Mouse (Mus musculus): ENCODE measurements around the gene Timd2. TPM values are rescaled to one million over a fixed set of nuclear protein-coding genes. Genes with fewer than 3 reads are reported as not detected.
"Not testable (repeated sequence)": the region's sequence is repeated elsewhere in the genome, so short reads cannot be mapped to it uniquely, and the experiment has no call there.

The Timd2 gene
- polyA plus RNA-seq (2012), result not detected in 2 replicates

- Histone ChIP-seq H3K4me1 (ENCODE audit: control insufficient read depth) (no peaks in the 10 kb centered on the region), H3K9me3 (ENCODE audit: control insufficient read depth, low read length) (no peaks in the 10 kb centered on the region), H3K36me3 (ENCODE audit: control insufficient read depth) (no peaks in the 10 kb centered on the region), H3K4me3 (replicated peaks) (no peak within 1 kb of the TSS), H3K27me3 (ENCODE audit: control insufficient read depth) (no peaks in the 10 kb centered on the region)
- no peak for TF ChIP-seq GATA1 (IDR thresholded peaks at IDR 0.05; ENCODE audit: low read length)
- no peak for TF ChIP-seq TAL1 (IDR thresholded peaks at IDR 0.05; ENCODE audit: low read length)
Observed at GRCm38 (mm10) chr11:46706664-46707356, at the start of gene Timd2. Timd2 (minus strand) TSS chr11:46707061.

- not testable (repeated sequence) for H3K27me3 ChIP-seq (ENCODE audit: control insufficient read depth); H3K4me3 ChIP-seq (replicated peaks)
Observed at GRCm38 (mm10) chr11:46755714-46756113, 48.9 kb upstream of the Timd2 start.

GRCm38 (mm10) chr11:46754669-46755068 is 47.8 kb upstream of the Timd2 start:
- no peaks in the 10 kb centered on the region for H3K9me3 ChIP-seq (ENCODE audit: control insufficient read depth, low read length)
- H3K4me3 ChIP-seq (replicated peaks), result no peak overlapping the region
- H3K27me3 ChIP-seq (ENCODE audit: control insufficient read depth), result no peaks in the 10 kb centered on the region
- H3K36me3 ChIP-seq (ENCODE audit: control insufficient read depth), result no peaks in the 10 kb centered on the region
- no peak for TF ChIP-seq GATA1 (IDR thresholded peaks at IDR 0.05; ENCODE audit: low read length)
- TF ChIP-seq TAL1 (IDR thresholded peaks at IDR 0.05; ENCODE audit: low read length), result no peak
- H3K4me1 ChIP-seq (ENCODE audit: control insufficient read depth), result no peaks in the 10 kb centered on the region

More at GRCm38 (mm10) chr11:46755714-46756113, 48.9 kb upstream of the Timd2 start:
- not testable (repeated sequence) for H3K36me3 ChIP-seq (ENCODE audit: control insufficient read depth); H3K9me3 ChIP-seq (ENCODE audit: control insufficient read depth, low read length); H3K4me1 ChIP-seq (ENCODE audit: control insufficient read depth)

- TF ChIP-seq GATA1 (IDR thresholded peaks at IDR 0.05; ENCODE audit: low read length), result no peak
- no peak for TF ChIP-seq TAL1 (IDR thresholded peaks at IDR 0.05; ENCODE audit: low read length)
- no peaks in the 10 kb centered on the region for H3K9me3 ChIP-seq (ENCODE audit: control insufficient read depth, low read length)
- no peaks in the 10 kb centered on the region for H3K4me1 ChIP-seq (ENCODE audit: control insufficient read depth)
- H3K4me3 ChIP-seq (replicated peaks), result no peak overlapping the region
- no peaks in the 10 kb centered on the region for H3K27me3 ChIP-seq (ENCODE audit: control insufficient read depth)
- H3K36me3 ChIP-seq (ENCODE audit: control insufficient read depth), result no peaks in the 10 kb centered on the region
Observed at GRCm38 (mm10) chr11:46753662-46754061, 46.8 kb upstream of the Timd2 start.

- TF ChIP-seq TAL1 (IDR thresholded peaks at IDR 0.05; ENCODE audit: low read length), result no peak
- no peak for TF ChIP-seq GATA1 (IDR thresholded peaks at IDR 0.05; ENCODE audit: low read length)
- Histone ChIP-seq H3K4me3 (replicated peaks) (no peak overlapping the region), H3K9me3 (ENCODE audit: control insufficient read depth, low read length) (no peaks in the 10 kb centered on the region)
Observed at GRCm38 (mm10) chr11:46747996-46748395, 41.1 kb upstream of the Timd2 start.

GRCm38 (mm10) chr11:46741716-46742115 is 34.9 kb upstream of the Timd2 start:
- TF ChIP-seq GATA1 (IDR thresholded peaks at IDR 0.05; ENCODE audit: low read length) (no peak), TAL1 (IDR thresholded peaks at IDR 0.05; ENCODE audit: low read length) (no peak)
- Histone ChIP-seq H3K4me1 (ENCODE audit: control insufficient read depth) (no peaks in the 10 kb centered on the region), H3K27me3 (ENCODE audit: control insufficient read depth) (no peaks in the 10 kb centered on the region), H3K4me3 (replicated peaks) (no peak overlapping the region), H3K9me3 (ENCODE audit: control insufficient read depth, low read length) (no peaks in the 10 kb centered on the region), H3K36me3 (ENCODE audit: control insufficient read depth) (no peaks in the 10 kb centered on the region)

More at GRCm38 (mm10) chr11:46747996-46748395, 41.1 kb upstream of the Timd2 start:
- no peaks in the 10 kb centered on the region for H3K27me3 ChIP-seq (ENCODE audit: control insufficient read depth)
- H3K36me3 ChIP-seq (ENCODE audit: control insufficient read depth), result no peaks in the 10 kb centered on the region
- no peaks in the 10 kb centered on the region for H3K4me1 ChIP-seq (ENCODE audit: control insufficient read depth)

- Histone ChIP-seq H3K4me1 (ENCODE audit: control insufficient read depth) (no peaks in the 10 kb centered on the region), H3K9me3 (ENCODE audit: control insufficient read depth, low read length) (no peaks in the 10 kb centered on the region), H3K27me3 (ENCODE audit: control insufficient read depth) (no peaks in the 10 kb centered on the region), H3K36me3 (ENCODE audit: control insufficient read depth) (no peaks in the 10 kb centered on the region), H3K4me3 (replicated peaks) (no peak overlapping the region)
- TF ChIP-seq GATA1 (IDR thresholded peaks at IDR 0.05; ENCODE audit: low read length), result no peak
- TF ChIP-seq TAL1 (IDR thresholded peaks at IDR 0.05; ENCODE audit: low read length), result no peak
Observed at GRCm38 (mm10) chr11:46740886-46741285, 34.0 kb upstream of the Timd2 start.

- no peak for TF ChIP-seq GATA1 (IDR thresholded peaks at IDR 0.05; ENCODE audit: low read length)
- no peak for TF ChIP-seq TAL1 (IDR thresholded peaks at IDR 0.05; ENCODE audit: low read length)
- Histone ChIP-seq H3K9me3 (ENCODE audit: control insufficient read depth, low read length) (no peaks in the 10 kb centered on the region), H3K4me3 (replicated peaks) (no peak overlapping the region), H3K36me3 (ENCODE audit: control insufficient read depth) (no peaks in the 10 kb centered on the region), H3K27me3 (ENCODE audit: control insufficient read depth) (no peaks in the 10 kb centered on the region), H3K4me1 (ENCODE audit: control insufficient read depth) (no peaks in the 10 kb centered on the region)
Observed at GRCm38 (mm10) chr11:46739501-46739900, 32.6 kb upstream of the Timd2 start.

- H3K36me3 ChIP-seq (ENCODE audit: control insufficient read depth); H3K4me1 ChIP-seq (ENCODE audit: control insufficient read depth); H3K27me3 ChIP-seq (ENCODE audit: control insufficient read depth); H3K9me3 ChIP-seq (ENCODE audit: control insufficient read depth, low read length); H3K4me3 ChIP-seq (replicated peaks): not testable (repeated sequence)
Observed at GRCm38 (mm10) chr11:46735076-46735475, 28.2 kb upstream of the Timd2 start, which contains the start of gene Havcr1. Havcr1 (plus strand) TSS chr11:46735080.

GRCm38 (mm10) chr11:46734617-46735016 is 27.8 kb upstream of the Timd2 start:
- H3K4me3 ChIP-seq (replicated peaks), result no peak overlapping the region
- H3K4me1 ChIP-seq (ENCODE audit: control insufficient read depth), result no peaks in the 10 kb centered on the region
- H3K9me3 ChIP-seq (ENCODE audit: control insufficient read depth, low read length), result no peaks in the 10 kb centered on the region
- TF ChIP-seq TAL1 (IDR thresholded peaks at IDR 0.05; ENCODE audit: low read length) (no peak), GATA1 (IDR thresholded peaks at IDR 0.05; ENCODE audit: low read length) (no peak)
- no peaks in the 10 kb centered on the region for H3K36me3 ChIP-seq (ENCODE audit: control insufficient read depth)
- no peaks in the 10 kb centered on the region for H3K27me3 ChIP-seq (ENCODE audit: control insufficient read depth)

All from erythroblast, embryonic 14.5 days (primary cell).